Mouse (Mus musculus): ENCODE measurements around the gene Hmox2.

Gene Hmox2

GRCm38 (mm10) chr16:4781524-4782196 lies 55.5 kb downstream of the Hmox2 start:
- DNase-seq (ENCODE audit: low spot score in 2 of 2) = no peak

GRCm38 (mm10) chr16:4782515-4782914 lies 56.4 kb downstream of the Hmox2 start:
- DNase-seq (ENCODE audit: low spot score in 2 of 2) = no peak

GRCm38 (mm10) chr16:4785706-4786105 lies 59.5 kb downstream of the Hmox2 start:
- no peak for DNase-seq (ENCODE audit: low spot score in 2 of 2)

GRCm38 (mm10) chr16:4788176-4788575 lies 62.0 kb downstream of the Hmox2 start:
- DNase-seq (ENCODE audit: low spot score in 2 of 2) = no peak

- no peak for DNase-seq (ENCODE audit: low spot score in 2 of 2)
Observed at GRCm38 (mm10) chr16:4789311-4789768, 63.2 kb downstream of the Hmox2 start.

- peak; percentile 97 to 98 for DNase-seq (ENCODE audit: low spot score in 2 of 2)
Observed at GRCm38 (mm10) chr16:4789810-4790559, 63.8 kb downstream of the Hmox2 start, which contains the start of gene Cdip1. Gene Cdip1 (minus strand): TSS chr16:4790292.

GRCm38 (mm10) chr16:4791332-4791731 lies 65.2 kb downstream of the Hmox2 start:
- DNase-seq (ENCODE audit: low spot score in 2 of 2) = no peak

GRCm38 (mm10) chr16:4796631-4797030 lies 70.5 kb downstream of the Hmox2 start:
- no peak for DNase-seq (ENCODE audit: low spot score in 2 of 2)
